ENCODE assay signal across 15 mouse cellular contexts in genomic region chr2:167818799-167819198, GRCm38 (mm10).
DNase-seq lines count a peak whose midpoint lies in the region; ATAC-seq lines count a peak whose summit lies in the region.
"Had no signal": no experiment of that assay in that cellular context is flagged by ENCODE, and none has a peak within 500 bp of the region (broad histone marks: within the 10 kb centered on the region; RNA-seq: fewer than 3 reads in every experiment).

No protein-coding gene starts in this region.

- WGBS in heart, embryonic 12.5 days: 79% methylated on average over 10 of the region's 10 CpGs
- WGBS in lung, embryonic 16.5 days: 48% methylated on average over 10 of the region's 10 CpGs
- WGBS in stomach, embryonic 15.5 days: 55% methylated on average over 10 of the region's 10 CpGs

- peak; percentile 97 for DNase-seq in heart, adult 11 months
- no peak for DNase-seq in lung, postnatal 25 days (ENCODE audit: low spot score)
- peak; percentile 83 for DNase-seq in kidney, postnatal 10 days
- DNase-seq in layer of hippocampus, adult 11-12 months (ENCODE audit: low spot score): no peak
- DNase-seq in frontal cortex, adult 2 months (ENCODE audit: extremely low spot score in 1 of 2, low spot score in 1 of 2): no peak
- DNase-seq: adrenal gland, adult 2 months; cerebellum, adult 9-10 months; right cerebral cortex, postnatal 4 days had no signal

- H3K4me2 ChIP-seq in heart, embryonic 12.5 days: no peak overlapping the region
- no peak overlapping the region for H3K4me2 ChIP-seq in lung, embryonic 16.5 days (ENCODE audit: low read depth, low read length)
- no peak overlapping the region for H3K4me2 ChIP-seq in stomach, embryonic 15.5 days
- H3K4me2 ChIP-seq: liver, embryonic 12.5 days; midbrain, embryonic 12.5 days had no signal

- H3K9ac ChIP-seq in heart, embryonic 12.5 days: no peak overlapping the region
- no peak overlapping the region for H3K9ac ChIP-seq in lung, embryonic 16.5 days (ENCODE audit: low read length)
- no peak overlapping the region for H3K9ac ChIP-seq in stomach, embryonic 15.5 days
- H3K9ac ChIP-seq: liver, embryonic 12.5 days; midbrain, embryonic 12.5 days had no signal

- H3K4me3 ChIP-seq in heart, embryonic 12.5 days: no peak overlapping the region
- H3K4me3 ChIP-seq in lung, embryonic 16.5 days (ENCODE audit: low read length): no peak overlapping the region
- H3K4me3 ChIP-seq in stomach, embryonic 15.5 days (replicated peaks): no peak overlapping the region
- H3K4me3 ChIP-seq: forebrain, embryonic 10.5 days; left cerebral cortex, adult 2 months; liver, embryonic 12.5 days; midbrain, embryonic 12.5 days had no signal

- H3K9me3 ChIP-seq in heart, embryonic 12.5 days (replicated peaks): no peaks in the 10 kb centered on the region
- no peaks in the 10 kb centered on the region for H3K9me3 ChIP-seq in lung, embryonic 16.5 days (ENCODE audit: control insufficient read depth, low read length)
- H3K9me3 ChIP-seq in stomach, embryonic 15.5 days: no peaks in the 10 kb centered on the region
- H3K9me3 ChIP-seq: forebrain, embryonic 10.5 days; liver, embryonic 12.5 days; midbrain, embryonic 12.5 days had no signal

- no peak overlapping the region for H3K27ac ChIP-seq in heart, embryonic 12.5 days (ENCODE audit: poor library complexity, severe bottlenecking)
- H3K27ac ChIP-seq in lung, embryonic 16.5 days (ENCODE audit: low read length): peak overlapping the region; percentile 78
- peak overlapping the region; percentile 79 for H3K27ac ChIP-seq in stomach, embryonic 15.5 days
- H3K27ac ChIP-seq: left cerebral cortex, adult 2 months; liver, embryonic 12.5 days; midbrain, embryonic 12.5 days had no signal

- H3K4me1 ChIP-seq in heart, embryonic 12.5 days (replicated peaks): peaks cover 21% of the 10 kb centered on the region
- H3K4me1 ChIP-seq in lung, embryonic 16.5 days (replicated peaks; ENCODE audit: control insufficient read depth, insufficient read depth, low read length): peaks cover 34% of the 10 kb centered on the region
- peaks cover 33% of the 10 kb centered on the region for H3K4me1 ChIP-seq in stomach, embryonic 15.5 days

- no peak for ATAC-seq in heart, embryonic 12.5 days (ENCODE audit: insufficient number of reproducible peaks, low FRiP score)
- ATAC-seq in lung, embryonic 16.5 days (ENCODE audit: low read depth): peak; percentile 64; the same call in 1 of the 2 replicates
- no peak for ATAC-seq in stomach, embryonic 15.5 days (ENCODE audit: insufficient read depth, low FRiP score, low read depth)
- ATAC-seq: liver, embryonic 12.5 days had no signal

- H3K27me3 ChIP-seq in heart, embryonic 12.5 days (replicated peaks): peaks cover 6% of the 10 kb centered on the region; the same call in 1 of the 2 replicates
- no peaks in the 10 kb centered on the region for H3K27me3 ChIP-seq in lung, embryonic 16.5 days (ENCODE audit: control insufficient read depth, insufficient read depth, low read depth, low read length)
- H3K27me3 ChIP-seq in stomach, embryonic 15.5 days (replicated peaks): no peaks in the 10 kb centered on the region
- H3K27me3 ChIP-seq: midbrain, embryonic 12.5 days had no signal

- no peaks in the 10 kb centered on the region for H3K36me3 ChIP-seq in heart, embryonic 12.5 days
- no peaks in the 10 kb centered on the region for H3K36me3 ChIP-seq in lung, embryonic 16.5 days (ENCODE audit: control insufficient read depth, insufficient read depth, low read length)
- H3K36me3 ChIP-seq in stomach, embryonic 15.5 days: no peaks in the 10 kb centered on the region
- H3K36me3 ChIP-seq: forebrain, embryonic 10.5 days; liver, embryonic 12.5 days; midbrain, embryonic 12.5 days had no signal

Comparison
In these comparisons a context has a peak if more than half of its experiments do, and no peak if none do; other contexts are left out.
1. DNase-seq: peak in heart, adult 11 months (single experiment) and kidney, postnatal 10 days (single experiment); none in lung, postnatal 25 days (single experiment), layer of hippocampus, adult 11-12 months (single experiment) and frontal cortex, adult 2 months (0 of 2).